Mouse (Mus musculus): ENCODE results near the gene Ap3b1.

The Ap3b1 gene

GRCm38 (mm10) chr13:94542061-94542460, 183.3 kb downstream of the Ap3b1 start:
- DNase-seq: no peak

GRCm38 (mm10) chr13:94544211-94544610, 185.5 kb downstream of the Ap3b1 start:
- no peak for DNase-seq

- DNase-seq: no peak
Observed at GRCm38 (mm10) chr13:94545739-94546138, 187.0 kb downstream of the Ap3b1 start.

GRCm38 (mm10) chr13:94546246-94546645, 187.5 kb downstream of the Ap3b1 start:
- DNase-seq: no peak

GRCm38 (mm10) chr13:94549580-94549979, 190.8 kb downstream of the Ap3b1 start:
- DNase-seq: no peak

- no peak for DNase-seq
Observed at GRCm38 (mm10) chr13:94550037-94550436, 191.3 kb downstream of the Ap3b1 start.

- DNase-seq: peak; percentile 77
Observed at GRCm38 (mm10) chr13:94560011-94560410, 201.3 kb downstream of the Ap3b1 start.

- no peak for DNase-seq
Observed at GRCm38 (mm10) chr13:94560878-94561277, 202.1 kb downstream of the Ap3b1 start.

- no peak for DNase-seq
Observed at GRCm38 (mm10) chr13:94562652-94563339, 204.0 kb downstream of the Ap3b1 start.

- DNase-seq: no peak
Observed at GRCm38 (mm10) chr13:94563836-94564235, 205.1 kb downstream of the Ap3b1 start.

- DNase-seq: no peak
Observed at GRCm38 (mm10) chr13:94564351-94564994, 205.7 kb downstream of the Ap3b1 start.

GRCm38 (mm10) chr13:94565176-94565575, 206.4 kb downstream of the Ap3b1 start:
- DNase-seq: no peak

GRCm38 (mm10) chr13:94565616-94566015, 206.9 kb downstream of the Ap3b1 start:
- no peak for DNase-seq

- DNase-seq: no peak
Observed at GRCm38 (mm10) chr13:94567739-94568138, 209.0 kb downstream of the Ap3b1 start.

- no peak for DNase-seq
Observed at GRCm38 (mm10) chr13:94571001-94571400, 212.2 kb downstream of the Ap3b1 start.

GRCm38 (mm10) chr13:94573356-94573755, 214.6 kb downstream of the Ap3b1 start:
- no peak for DNase-seq

- DNase-seq: no peak
Observed at GRCm38 (mm10) chr13:94573833-94574232, 215.1 kb downstream of the Ap3b1 start.

GRCm38 (mm10) chr13:94575607-94576398, 217.0 kb downstream of the Ap3b1 start:
- no peak for DNase-seq

GRCm38 (mm10) chr13:94576399-94577176, 217.8 kb downstream of the Ap3b1 start:
- no peak for DNase-seq

- DNase-seq: no peak
Observed at GRCm38 (mm10) chr13:94577177-94577540, 218.4 kb downstream of the Ap3b1 start.

GRCm38 (mm10) chr13:94595289-94595688, 236.5 kb downstream of the Ap3b1 start:
- no peak for DNase-seq

GRCm38 (mm10) chr13:94595701-94596361, 237.1 kb downstream of the Ap3b1 start:
- peak; percentile 19 for DNase-seq
